In genomic region chr19:8716767-8717475, GRCm38 (mm10) we compare ENCODE assay signal across 26 mouse cellular contexts. TPM values are rescaled to one million over a fixed set of nuclear protein-coding genes. Genes with fewer than 3 reads are reported as not detected.
DNase-seq lines count a peak whose midpoint lies in the region; ATAC-seq and TF ChIP-seq lines count a peak whose summit lies in the region.
"Had no signal": no experiment of that assay in that cellular context is flagged by ENCODE, and none has a peak within 500 bp of the region (broad histone marks: within the 10 kb centered on the region; RNA-seq: fewer than 3 reads in every experiment).

No protein-coding gene starts in this region.

- in situ Hi-C loops in Patski (cut with MboI; ENCODE audit: low pct_unique_long_range_greater_than_20kb), result loop anchor here (25.0 kb wide), 1 partner anchor 1170 kb away; the partner anchor contains the start of gene Incenp

- H3K27ac ChIP-seq in liver, embryonic 16.5 days (ENCODE audit: low read length), result peak overlapping the region; percentile 92
- H3K27ac ChIP-seq: forebrain, embryonic 10.5 days; hindbrain, embryonic 15.5 days; intestine, embryonic 15.5 days; kidney, postnatal 0 days; limb, embryonic 12.5 days; lung, embryonic 15.5 days; midbrain, embryonic 15.5 days had no signal

- H3K9ac ChIP-seq in liver, embryonic 16.5 days (ENCODE audit: low read depth, low read length), result 0 out of 2 replicates have a peak overlapping the region, but pooled peaks have one; percentile 23
- H3K9ac ChIP-seq: hindbrain, embryonic 15.5 days; intestine, embryonic 15.5 days; limb, embryonic 12.5 days; lung, embryonic 15.5 days; midbrain, embryonic 15.5 days had no signal

- CTCF ChIA-PET in Patski (lab: Charles Lee), result interaction anchor here (1.3 to 3.1 kb wide), 2 partner anchors 10 to 81 kb away, joined by 3 to 12 read pairs; no protein-coding TSS in a partner anchor

- H3K9me3 ChIP-seq in liver, embryonic 16.5 days (replicated peaks; ENCODE audit: control insufficient read depth, low read length), result no peaks in the 10 kb centered on the region
- H3K9me3 ChIP-seq: forebrain, embryonic 10.5 days; hindbrain, embryonic 15.5 days; intestine, embryonic 15.5 days; limb, embryonic 12.5 days; lung, embryonic 15.5 days; midbrain, embryonic 15.5 days had no signal

- H3K4me2 ChIP-seq in liver, embryonic 16.5 days (ENCODE audit: low read depth, low read length), result peak overlapping the region; percentile 37; the same call in 1 of the 2 replicates
- H3K4me2 ChIP-seq: hindbrain, embryonic 15.5 days; intestine, embryonic 15.5 days; limb, embryonic 12.5 days; lung, embryonic 15.5 days; midbrain, embryonic 15.5 days had no signal

- peaks cover 49% of the 10 kb centered on the region for H3K4me1 ChIP-seq in liver, embryonic 16.5 days (ENCODE audit: control insufficient read depth, low read depth, low read length)

- TF ChIP-seq CTCF in Patski (IDR thresholded peaks at IDR 0.05), result peak; percentile 8

- no peak overlapping the region for H3K4me3 ChIP-seq in liver, embryonic 16.5 days (ENCODE audit: low read depth, low read length)
- H3K4me3 ChIP-seq: forebrain, embryonic 10.5 days; hindbrain, embryonic 15.5 days; intestine, embryonic 15.5 days; limb, embryonic 12.5 days; lung, embryonic 15.5 days; midbrain, embryonic 15.5 days had no signal

- H3K27me3 ChIP-seq in Patski, result no peaks in the 10 kb centered on the region
- H3K27me3 ChIP-seq in liver, embryonic 16.5 days (ENCODE audit: control insufficient read depth, insufficient read depth, low read depth, low read length), result no peaks in the 10 kb centered on the region
- H3K27me3 ChIP-seq: hindbrain, embryonic 15.5 days; intestine, embryonic 15.5 days; limb, embryonic 12.5 days; lung, embryonic 15.5 days; midbrain, embryonic 15.5 days had no signal

- POLR2A ChIA-PET in Patski (lab: Charles Lee), result interaction anchor here (1.0 kb wide), 1 partner anchor 9 kb away, joined by 4 read pairs; no protein-coding TSS in a partner anchor

- no peak for ATAC-seq in cerebellum, adult (ENCODE audit: insufficient number of reproducible peaks, low FRiP score, low TSS enrichment)
- ATAC-seq in Patski, result no peak
- peak; percentile 7; the same call in 1 of the 2 replicates for ATAC-seq in liver, embryonic 16.5 days (ENCODE audit: low read depth)
- ATAC-seq in monocyte, adult 5-6 weeks (replicated peaks; ENCODE audit: insufficient number of reproducible peaks, low FRiP score, low TSS enrichment, poor library complexity, severe bottlenecking), result no peak
- ATAC-seq: activated CD4-positive, CD25-positive, alpha-beta regulatory T cell, adult 4 months; CD4-positive, CD25-positive, alpha-beta regulatory T cell, adult 4 months; intestine, embryonic 15.5 days; midbrain, embryonic 15.5 days had no signal

- peak; percentile 24 for DNase-seq in cerebellum, adult 9-10 months
- DNase-seq in 416B (ENCODE audit: low read depth) (peak; percentile 87), Patski (ENCODE audit: low read depth, low spot score) (no peak)
- DNase-seq in left cerebral cortex, adult 9 months (ENCODE audit: low spot score in 2 of 2), result no peak
- DNase-seq in spleen, postnatal 10 days (ENCODE audit: low spot score in 2 of 2), result no peak
- DNase-seq: adrenal gland, postnatal 10 days; cerebellum, adult 11 months; cerebellum, postnatal 14 days; embryo, embryonic 11 days; heart, adult 18-20 months; heart, postnatal 4 days; right cerebral cortex, postnatal 14 days had no signal

- WGBS in liver, embryonic 16.5 days (ENCODE audit: insufficient replicate concordance), result 64% methylated on average over 8 of the region's 10 CpGs

- peaks cover 7% of the 10 kb centered on the region; the same call in 1 of the 2 replicates for H3K36me3 ChIP-seq in liver, embryonic 16.5 days (ENCODE audit: control insufficient read depth, insufficient read depth)
- H3K36me3 ChIP-seq: intestine, embryonic 15.5 days; lung, embryonic 15.5 days; midbrain, embryonic 15.5 days had no signal

RNA-seq across cellular contexts. Expression of gene Slc3a2, which starts 6.2 kb away (rescaled TPM):
- polyA plus RNA-seq in Patski (2021), result 807 TPM
- polyA plus RNA-seq in liver, embryonic 16.5 days (2015; fragmentation: Nextera tagmentation; extraction: Ambion mirVana), result 133 and 137 TPM in 2 replicates
- 61.4 to 198 TPM (median 77.3 TPM) in 3 replicates for total RNA-seq in monocyte, adult 5-6 weeks (2017)

RNA-seq across cellular contexts. Expression of gene Wdr74, which starts 18.7 kb away (rescaled TPM):
- 64.7 TPM for polyA plus RNA-seq in Patski (2021)
- polyA plus RNA-seq in liver, embryonic 16.5 days (2015; fragmentation: Nextera tagmentation; extraction: Ambion mirVana), result 40.0 and 48.3 TPM in 2 replicates
- total RNA-seq in monocyte, adult 5-6 weeks (2017), result 32.5 to 68.4 TPM (median 56.6 TPM) in 3 replicates

RNA-seq across cellular contexts. Expression of gene 1700092M07Rik, which starts 23.6 kb away (rescaled TPM):
- polyA plus RNA-seq in Patski (2021), result 0.86 TPM
- polyA plus RNA-seq in liver, embryonic 16.5 days (2015; fragmentation: Nextera tagmentation; extraction: Ambion mirVana), result 0.45 and 0.63 TPM in 2 replicates
- 1.9 to 2.8 TPM in 2 of 3 replicates, not detected in the other for total RNA-seq in monocyte, adult 5-6 weeks (2017)
- total RNA-seq: gastrocnemius, adult 8-10 months; heart, postnatal 4 days had no signal
- polyA plus RNA-seq: activated CD4-positive, CD25-positive, alpha-beta regulatory T cell, adult 4 months; heart, embryonic 14.5 days had no signal

RNA-seq across cellular contexts. Expression of gene Stx5a, which starts 24.3 kb away (rescaled TPM):
- 116 TPM for polyA plus RNA-seq in Patski (2021)
- 57.8 and 59.8 TPM in 2 replicates for polyA plus RNA-seq in liver, embryonic 16.5 days (2015; fragmentation: Nextera tagmentation; extraction: Ambion mirVana)
- total RNA-seq in monocyte, adult 5-6 weeks (2017), result 105 to 173 TPM (median 138 TPM) in 3 replicates

RNA-seq across cellular contexts. Expression of gene Nxf1, which starts 40.0 kb away (rescaled TPM):
- 164 TPM for polyA plus RNA-seq in Patski (2021)
- 77.8 and 87.7 TPM in 2 replicates for polyA plus RNA-seq in liver, embryonic 16.5 days (2015; fragmentation: Nextera tagmentation; extraction: Ambion mirVana)
- 85.6 to 138 TPM (median 127 TPM) in 3 replicates for total RNA-seq in monocyte, adult 5-6 weeks (2017)

Comparison
In these comparisons a context has a peak if more than half of its experiments do, and no peak if none do; other contexts are left out.
1. DNase-seq: peak in cerebellum, adult 9-10 months (single experiment) and 416B (single experiment); none in Patski (single experiment), left cerebral cortex, adult 9 months (0 of 2) and spleen, postnatal 10 days (0 of 2).